Mouse (Mus musculus): ENCODE measurements at regions not wholly inside any gene's neighbourhood (a gene's known extent, or its start where the extent isn't known, plus 50 kb on each side); places are given as distances from the start of the nearest gene placed in this dataset.
A peak's percentile ranks its signal among the peaks of the same experiment; 100 is the strongest.

DNA sequence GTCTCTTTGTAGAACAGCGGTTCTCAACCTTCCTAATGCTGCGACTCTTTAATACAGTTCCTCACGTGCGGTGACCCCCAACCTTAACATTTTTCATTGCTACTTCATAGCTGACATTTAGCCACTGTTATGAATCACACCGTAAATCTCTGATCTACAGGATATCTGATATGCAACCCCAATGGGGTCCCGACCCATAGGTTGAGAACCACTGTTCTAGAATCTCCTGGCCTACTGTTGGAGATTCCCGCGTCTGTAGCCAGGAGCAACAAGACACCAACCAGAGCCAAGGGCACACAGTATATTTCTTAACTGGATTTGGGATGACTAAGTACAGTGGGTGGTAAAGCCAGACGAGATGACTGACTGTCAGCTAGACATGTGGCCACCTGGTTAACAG lies 147.6 kb upstream of the 1600014C23Rik start:
- Histone ChIP-seq H3K4me2 (replicated peaks; ENCODE audit: low read depth, low read length) (no peak overlapping the region), H3K4me1 (ENCODE audit: control insufficient read depth, insufficient read depth, low read length) (peaks cover 12% of the 10 kb centered on the region), H3K36me3 (ENCODE audit: control insufficient read depth, insufficient read depth, low read length) (no peaks in the 10 kb centered on the region), H3K9me3 (ENCODE audit: control insufficient read depth, low read depth, low read length) (peaks cover 3% of the 10 kb centered on the region; the same call in 1 of the 2 replicates), H3K4me3 (ENCODE audit: low read depth, low read length) (no peak overlapping the region), H3K9ac (replicated peaks; ENCODE audit: low read depth, low read length) (no peak overlapping the region), H3K27ac (ENCODE audit: low read length) (no peak overlapping the region), H3K27me3 (ENCODE audit: control insufficient read depth, insufficient read depth, low read length) (no peaks in the 10 kb centered on the region)
- no peak for ATAC-seq (ENCODE audit: insufficient number of reproducible peaks, insufficient read depth, low FRiP score, low read depth)
- 88% methylated on average over 9 of the region's 9 CpGs for WGBS

DNA sequence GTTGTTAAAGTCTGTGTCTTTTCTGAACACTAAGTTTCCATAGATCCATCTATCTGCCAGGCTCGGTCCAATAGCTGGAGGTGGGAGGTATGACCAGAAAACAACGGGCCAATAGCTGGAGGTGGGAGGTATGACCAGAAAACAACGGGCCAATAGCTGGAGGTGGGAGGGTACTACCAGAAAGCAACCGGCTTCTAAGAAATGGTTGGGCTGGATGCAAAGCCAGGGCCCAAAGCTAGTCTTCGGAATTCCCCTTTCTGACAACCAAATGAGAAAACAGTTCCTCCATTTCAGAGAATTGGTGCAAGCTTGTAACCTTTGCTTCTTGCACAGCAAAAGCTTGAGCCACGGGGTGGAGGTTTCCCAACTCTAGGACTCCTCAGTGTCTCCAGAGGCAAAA lies 147.1 kb upstream of the 1600014C23Rik start:
- no peaks in the 10 kb centered on the region for H3K27me3 ChIP-seq (ENCODE audit: control insufficient read depth, insufficient read depth, low read length)
- peaks cover 3% of the 10 kb centered on the region; the same call in 1 of the 2 replicates for H3K9me3 ChIP-seq (ENCODE audit: control insufficient read depth, low read depth, low read length)
- peaks cover 8% of the 10 kb centered on the region; the same call in 1 of the 2 replicates for H3K4me1 ChIP-seq (ENCODE audit: control insufficient read depth, insufficient read depth, low read length)
- no peak overlapping the region for H3K9ac ChIP-seq (replicated peaks; ENCODE audit: low read depth, low read length)
- no peak overlapping the region for H3K27ac ChIP-seq (ENCODE audit: low read length)
- no peak for ATAC-seq (ENCODE audit: insufficient number of reproducible peaks, insufficient read depth, low FRiP score, low read depth)
- WGBS: 81% methylated on average over 6 of the region's 6 CpGs
- H3K4me3 ChIP-seq (ENCODE audit: low read depth, low read length): no peak overlapping the region
- no peak overlapping the region for H3K4me2 ChIP-seq (replicated peaks; ENCODE audit: low read depth, low read length)
- no peaks in the 10 kb centered on the region for H3K36me3 ChIP-seq (ENCODE audit: control insufficient read depth, insufficient read depth, low read length)

DNA sequence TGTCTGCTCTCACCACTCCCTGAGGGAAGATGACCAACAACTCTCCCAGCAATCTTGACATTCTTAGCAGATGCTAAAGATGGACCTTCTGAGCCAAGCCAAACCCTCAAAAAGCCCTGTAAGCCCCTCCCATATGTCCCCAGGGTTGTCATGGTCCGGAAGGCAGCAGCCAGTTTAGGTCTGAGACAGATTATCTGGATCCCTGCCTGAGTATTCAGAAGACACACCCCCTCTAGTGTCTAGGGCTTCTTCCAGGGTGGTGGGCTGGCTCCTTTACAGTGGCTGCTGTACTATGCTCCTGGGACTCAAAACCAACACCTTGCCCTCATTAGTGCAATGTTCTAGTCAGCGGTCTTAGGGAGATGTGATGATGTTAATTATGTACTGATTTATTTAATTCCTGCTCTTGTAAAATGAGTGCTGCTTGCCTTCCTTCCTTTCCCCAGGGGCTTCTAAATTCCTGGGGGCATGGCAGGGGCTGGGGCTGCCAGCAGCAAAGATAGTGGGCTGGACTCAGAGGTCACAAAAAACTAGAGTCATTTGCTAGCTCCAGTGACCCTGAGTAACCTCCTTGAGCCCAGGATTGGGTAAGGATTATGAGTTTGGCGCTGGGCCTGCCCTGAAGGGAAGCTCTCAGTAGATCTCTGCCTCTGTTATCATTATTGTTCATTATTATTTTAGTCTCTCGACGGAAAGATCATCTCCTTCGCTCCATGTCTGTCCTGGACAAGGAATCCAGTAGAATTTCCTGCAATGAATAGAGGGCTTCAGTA lies 146.0 kb upstream of the 1600014C23Rik start:
- H3K27me3 ChIP-seq (ENCODE audit: control insufficient read depth, insufficient read depth, low read length): no peaks in the 10 kb centered on the region

DNA sequence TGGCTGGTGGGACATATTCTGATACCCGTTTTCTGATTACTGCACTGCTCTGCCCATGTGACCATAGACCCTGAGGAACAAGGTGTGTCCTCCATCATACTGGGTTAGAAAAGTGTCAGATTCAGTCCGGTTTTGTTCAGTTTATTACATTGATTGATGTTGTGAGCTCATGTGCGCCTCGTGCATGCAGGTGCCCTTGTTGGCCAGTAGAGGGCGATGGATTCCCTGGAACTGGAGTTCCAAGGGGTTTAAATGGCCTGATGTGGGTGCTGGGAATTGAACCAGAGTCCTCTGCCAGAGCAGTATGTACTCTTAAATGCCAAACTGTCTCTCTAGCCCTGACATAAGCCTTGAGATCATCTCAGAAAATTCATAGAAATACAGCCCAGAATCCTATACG lies 144.8 kb upstream of the 1600014C23Rik start:
- WGBS: 88% methylated on average over 6 of the region's 6 CpGs
- no peak overlapping the region for H3K9ac ChIP-seq (replicated peaks; ENCODE audit: low read depth, low read length)
- no peak for ATAC-seq (ENCODE audit: insufficient number of reproducible peaks, insufficient read depth, low FRiP score, low read depth)
- no peak overlapping the region for H3K4me2 ChIP-seq (replicated peaks; ENCODE audit: low read depth, low read length)
- no peaks in the 10 kb centered on the region for H3K36me3 ChIP-seq (ENCODE audit: control insufficient read depth, insufficient read depth, low read length)
- H3K9me3 ChIP-seq (ENCODE audit: control insufficient read depth, low read depth, low read length): peaks cover 3% of the 10 kb centered on the region; the same call in 1 of the 2 replicates
- H3K4me3 ChIP-seq (ENCODE audit: low read depth, low read length): no peak overlapping the region
- no peak overlapping the region for H3K27ac ChIP-seq (ENCODE audit: low read length)
- H3K27me3 ChIP-seq (ENCODE audit: control insufficient read depth, insufficient read depth, low read length): no peaks in the 10 kb centered on the region
- H3K4me1 ChIP-seq (ENCODE audit: control insufficient read depth, insufficient read depth, low read length): 0 out of 2 replicates have a peak, but pooled peaks cover 1% of the 10 kb centered on the region

More for the DNA sequence above, 146.0 kb upstream of the 1600014C23Rik start:
- Histone ChIP-seq H3K27ac (ENCODE audit: low read length) (no peak overlapping the region), H3K4me3 (ENCODE audit: low read depth, low read length) (no peak overlapping the region), H3K4me2 (replicated peaks; ENCODE audit: low read depth, low read length) (no peak overlapping the region), H3K4me1 (ENCODE audit: control insufficient read depth, insufficient read depth, low read length) (no peaks in the 10 kb centered on the region), H3K36me3 (ENCODE audit: control insufficient read depth, insufficient read depth, low read length) (no peaks in the 10 kb centered on the region), H3K9ac (replicated peaks; ENCODE audit: low read depth, low read length) (no peak overlapping the region), H3K9me3 (ENCODE audit: control insufficient read depth, low read depth, low read length) (peaks cover 3% of the 10 kb centered on the region; the same call in 1 of the 2 replicates)
- 0 out of 2 replicates have a peak, but pooled peaks have one; percentile 17 for ATAC-seq (ENCODE audit: insufficient number of reproducible peaks, insufficient read depth, low FRiP score, low read depth)
- WGBS: 67% methylated on average over 6 of the region's 6 CpGs

DNA sequence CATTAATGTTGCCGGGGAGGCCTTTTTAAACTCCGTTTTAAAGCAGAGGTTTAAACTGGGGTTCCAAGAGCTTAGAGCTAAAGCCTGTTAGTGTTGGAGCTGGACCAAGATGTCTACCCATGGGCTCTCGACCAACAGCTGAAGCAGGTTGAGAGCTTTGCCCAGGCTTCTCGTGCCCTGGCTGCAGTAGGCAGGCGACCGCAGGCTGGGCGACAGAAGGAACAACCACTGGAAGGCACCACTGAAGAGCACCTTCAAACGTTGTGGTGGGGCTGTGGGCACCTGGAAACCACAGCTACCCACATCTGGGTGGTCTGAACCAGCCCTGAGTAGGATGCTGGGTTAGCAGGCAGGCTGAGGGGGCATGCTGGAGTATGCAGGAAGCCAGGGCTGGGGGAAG lies 141.7 kb upstream of the 1600014C23Rik start:
- peaks cover 10% of the 10 kb centered on the region; the same call in 1 of the 2 replicates for H3K4me1 ChIP-seq (ENCODE audit: control insufficient read depth, insufficient read depth, low read length)
- no peak for ATAC-seq (ENCODE audit: insufficient number of reproducible peaks, insufficient read depth, low FRiP score, low read depth)
- no peaks in the 10 kb centered on the region for H3K36me3 ChIP-seq (ENCODE audit: control insufficient read depth, insufficient read depth, low read length)
- 87% methylated on average over 8 of the region's 8 CpGs for WGBS
- no peak overlapping the region for H3K27ac ChIP-seq (ENCODE audit: low read length)
- H3K9ac ChIP-seq (replicated peaks; ENCODE audit: low read depth, low read length): no peak overlapping the region
- no peaks in the 10 kb centered on the region for H3K27me3 ChIP-seq (ENCODE audit: control insufficient read depth, insufficient read depth, low read length)
- peaks cover 3% of the 10 kb centered on the region; the same call in 1 of the 2 replicates for H3K9me3 ChIP-seq (ENCODE audit: control insufficient read depth, low read depth, low read length)
- no peak overlapping the region for H3K4me2 ChIP-seq (replicated peaks; ENCODE audit: low read depth, low read length)
- H3K4me3 ChIP-seq (ENCODE audit: low read depth, low read length): no peak overlapping the region

- Histone ChIP-seq H3K4me2 (replicated peaks; ENCODE audit: low read depth, low read length) (no peak overlapping the region), H3K4me1 (ENCODE audit: control insufficient read depth, insufficient read depth, low read length) (peaks cover 15% of the 10 kb centered on the region), H3K9ac (replicated peaks; ENCODE audit: low read depth, low read length) (no peak overlapping the region), H3K27ac (ENCODE audit: low read length) (peak overlapping the region; percentile 21; the same call in 1 of the 2 replicates), H3K4me3 (ENCODE audit: low read depth, low read length) (no peak overlapping the region), H3K27me3 (ENCODE audit: control insufficient read depth, insufficient read depth, low read length) (no peaks in the 10 kb centered on the region), H3K9me3 (ENCODE audit: control insufficient read depth, low read depth, low read length) (peaks cover 3% of the 10 kb centered on the region; the same call in 1 of the 2 replicates), H3K36me3 (ENCODE audit: control insufficient read depth, insufficient read depth, low read length) (no peaks in the 10 kb centered on the region)
- WGBS: 20% methylated on average over 8 of the region's 8 CpGs
- no peak for ATAC-seq (ENCODE audit: insufficient number of reproducible peaks, insufficient read depth, low FRiP score, low read depth)
Observed at GRCm38 (mm10) chr17:45873996-45874395, 140.4 kb upstream of the 1600014C23Rik start.

- ATAC-seq (ENCODE audit: insufficient number of reproducible peaks, insufficient read depth, low FRiP score, low read depth): peak; percentile 61; the same call in 1 of the 2 replicates
- H3K9ac ChIP-seq (replicated peaks; ENCODE audit: low read depth, low read length): no peak overlapping the region
- H3K4me1 ChIP-seq (ENCODE audit: control insufficient read depth, insufficient read depth, low read length): peaks cover 15% of the 10 kb centered on the region
- peak overlapping the region; percentile 13; the same call in 1 of the 2 replicates for H3K4me2 ChIP-seq (replicated peaks; ENCODE audit: low read depth, low read length)
- H3K27ac ChIP-seq (ENCODE audit: low read length): peak overlapping the region; percentile 21; the same call in 1 of the 2 replicates
- 8% methylated on average over 21 of the region's 21 CpGs for WGBS
- H3K36me3 ChIP-seq (ENCODE audit: control insufficient read depth, insufficient read depth, low read length): no peaks in the 10 kb centered on the region
- no peaks in the 10 kb centered on the region for H3K27me3 ChIP-seq (ENCODE audit: control insufficient read depth, insufficient read depth, low read length)
- peaks cover under 1% of the 10 kb centered on the region; the same call in 1 of the 2 replicates for H3K9me3 ChIP-seq (ENCODE audit: control insufficient read depth, low read depth, low read length)
- H3K4me3 ChIP-seq (ENCODE audit: low read depth, low read length): no peak overlapping the region
Observed at GRCm38 (mm10) chr17:45873200-45873955, 139.7 kb upstream of the 1600014C23Rik start.
